Mouse (Mus musculus) testis, adult 2 months (tissue): ENCODE measurements around the gene Tbc1d8. TPM values are rescaled to one million over a fixed set of nuclear protein-coding genes. Genes with fewer than 3 reads are reported as not detected.

Experiments used
- H3K27ac ChIP-seq: fragments of 200-500 bp; 2 replicates; pipeline ENCODE4 v1.5.1; 2012; ENCODE audit warnings: low read depth, low read length; ENCODE audit not compliant: control insufficient read depth, insufficient read depth
- H3K27me3 ChIP-seq: fragments of 200-500 bp; 2 replicates; pipeline ENCODE4 v1.6.1; 2012; ENCODE audit warnings: mild to moderate bottlenecking, low read length, moderate library complexity; ENCODE audit not compliant: control insufficient read depth, insufficient read depth
- H3K36me3 ChIP-seq: fragments of 200-500 bp; 2 replicates; pipeline ENCODE4 v1.6.1; 2012; ENCODE audit warnings: mild to moderate bottlenecking, low read length; ENCODE audit not compliant: control insufficient read depth, insufficient read depth
- H3K4me1 ChIP-seq: fragments of 200-500 bp; 2 replicates; pipeline ENCODE4 v1.6.1; 2012; ENCODE audit warnings: low read length; ENCODE audit not compliant: control insufficient read depth, insufficient read depth
- H3K4me3 ChIP-seq: fragments of 200-500 bp; 2 replicates; pipeline ENCODE4 v1.5.1; 2012; ENCODE audit warnings: low read depth, mild to moderate bottlenecking, low read length, moderate library complexity, mixed read lengths; ENCODE audit not compliant: control insufficient read depth
- CTCF ChIP-seq: fragments of 200-500 bp; IDR thresholded peaks from 2 replicates; pipeline ENCODE4 v1.5.1; 2012; ENCODE audit warnings: low read depth, mild to moderate bottlenecking, inconsistent platforms, low read length, moderate library complexity; ENCODE audit not compliant: control insufficient read depth, insufficient read depth, insufficient replicate concordance
- POLR2A ChIP-seq: fragments of 200-500 bp; IDR thresholded peaks from 2 replicates; pipeline ENCODE4 v1.6.1; 2012; ENCODE audit warnings: low read depth, mild to moderate bottlenecking, inconsistent platforms, low read length, moderate library complexity; ENCODE audit not compliant: control insufficient read depth
- polyA plus RNA-seq: library from polyadenylated mRNA; depleted of rRNA; stranded (reverse); fragments of >200 nt; gene quantifications from 2 replicates; pipeline ENCODE4 v1.2.3, GENCODE M21; 2012

Tbc1d8 gene
- polyA plus RNA-seq, 1 experiment = 10.0 TPM

GRCm38 (mm10) chr1:39515303-39515991, 36.9 kb upstream of the Tbc1d8 start:
- Histone ChIP-seq H3K36me3 (no peaks in the 10 kb centered on the region), H3K4me3 (no peak overlapping the region), H3K4me1 (peaks cover 2% of the 10 kb centered on the region), H3K27ac (no peak overlapping the region), H3K27me3 (no peaks in the 10 kb centered on the region)
- TF ChIP-seq CTCF = no peak
- no peak for TF ChIP-seq POLR2A

GRCm38 (mm10) chr1:39512183-39512582, 33.6 kb upstream of the Tbc1d8 start:
- Histone ChIP-seq H3K36me3 (no peaks in the 10 kb centered on the region), H3K4me3 (no peak overlapping the region), H3K27me3 (no peaks in the 10 kb centered on the region), H3K27ac (no peak overlapping the region), H3K4me1 (peaks cover 2% of the 10 kb centered on the region)
- TF ChIP-seq CTCF = no peak
- no peak for TF ChIP-seq POLR2A

GRCm38 (mm10) chr1:39511775-39512174, 33.2 kb upstream of the Tbc1d8 start:
- no peak overlapping the region for H3K27ac ChIP-seq
- TF ChIP-seq POLR2A (no peak), CTCF (no peak)
- H3K4me3 ChIP-seq = no peak overlapping the region
- H3K4me1 ChIP-seq = peaks cover 2% of the 10 kb centered on the region
- no peaks in the 10 kb centered on the region for H3K27me3 ChIP-seq
- H3K36me3 ChIP-seq = no peaks in the 10 kb centered on the region

- no peaks in the 10 kb centered on the region; the same call in 1 of the 2 replicates for H3K4me1 ChIP-seq
- H3K27me3 ChIP-seq = no peaks in the 10 kb centered on the region
- H3K36me3 ChIP-seq = no peaks in the 10 kb centered on the region
- no peak overlapping the region for H3K27ac ChIP-seq
- TF ChIP-seq CTCF (no peak), POLR2A (no peak)
- no peak overlapping the region for H3K4me3 ChIP-seq
Observed at GRCm38 (mm10) chr1:39505600-39505999, 27.0 kb upstream of the Tbc1d8 start.

GRCm38 (mm10) chr1:39504261-39504660, 25.7 kb upstream of the Tbc1d8 start:
- H3K36me3 ChIP-seq = no peaks in the 10 kb centered on the region
- no peaks in the 10 kb centered on the region; the same call in 1 of the 2 replicates for H3K4me1 ChIP-seq
- H3K27me3 ChIP-seq = no peaks in the 10 kb centered on the region
- H3K4me3 ChIP-seq = no peak overlapping the region
- TF ChIP-seq CTCF (peak; percentile 25; the same call in 1 of the 2 replicates), POLR2A (no peak)
- no peak overlapping the region for H3K27ac ChIP-seq

- H3K27ac ChIP-seq = no peak overlapping the region
- no peaks in the 10 kb centered on the region for H3K27me3 ChIP-seq
- no peaks in the 10 kb centered on the region; the same call in 1 of the 2 replicates for H3K4me1 ChIP-seq
- no peaks in the 10 kb centered on the region for H3K36me3 ChIP-seq
- TF ChIP-seq POLR2A = no peak
- TF ChIP-seq CTCF = no peak
- H3K4me3 ChIP-seq = no peak overlapping the region
Observed at GRCm38 (mm10) chr1:39502817-39503633, 24.5 kb upstream of the Tbc1d8 start.

GRCm38 (mm10) chr1:39499485-39499941, 21.0 kb upstream of the Tbc1d8 start:
- Histone ChIP-seq H3K4me3 (no peak overlapping the region), H3K27ac (no peak overlapping the region), H3K4me1 (no peaks in the 10 kb centered on the region; the same call in 1 of the 2 replicates), H3K36me3 (no peaks in the 10 kb centered on the region), H3K27me3 (no peaks in the 10 kb centered on the region)
- TF ChIP-seq POLR2A (no peak), CTCF (no peak)
